Mouse (Mus musculus) regulatory T cell (primary cell): Measurements from ENCODE around the gene Spata2.

Experiments
- in situ Hi-C: fragments of 300-600 bp; cut with MboI, MseI; formaldehyde crosslinking; loops from one replicate; pipeline ENCODE4 v1.15.1; 2025; ENCODE audit warnings: high pct_unique_total_duplicates

Spata2 gene

DNA sequence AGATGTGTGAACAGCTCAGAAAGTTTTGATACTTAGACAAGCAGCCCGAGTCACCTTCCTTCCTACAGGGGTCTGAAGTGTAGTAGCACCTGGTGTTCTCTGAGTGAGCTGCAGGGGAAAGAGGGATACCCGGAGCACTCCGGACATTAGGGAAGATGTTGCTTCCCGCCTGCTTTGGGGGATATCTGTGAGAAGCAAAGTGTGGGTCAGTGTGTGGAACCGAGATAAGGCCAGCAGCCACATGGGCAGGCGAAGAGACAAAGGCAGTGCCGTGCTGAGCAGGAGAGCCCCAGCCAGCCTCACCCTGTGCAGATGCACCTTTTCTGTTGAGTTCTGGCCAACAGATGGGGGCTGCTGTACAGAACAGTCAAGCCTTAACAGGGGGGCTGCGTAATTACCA is 45.1 kb downstream of the Spata2 start:
- in situ Hi-C loops, result no loop called here

DNA sequence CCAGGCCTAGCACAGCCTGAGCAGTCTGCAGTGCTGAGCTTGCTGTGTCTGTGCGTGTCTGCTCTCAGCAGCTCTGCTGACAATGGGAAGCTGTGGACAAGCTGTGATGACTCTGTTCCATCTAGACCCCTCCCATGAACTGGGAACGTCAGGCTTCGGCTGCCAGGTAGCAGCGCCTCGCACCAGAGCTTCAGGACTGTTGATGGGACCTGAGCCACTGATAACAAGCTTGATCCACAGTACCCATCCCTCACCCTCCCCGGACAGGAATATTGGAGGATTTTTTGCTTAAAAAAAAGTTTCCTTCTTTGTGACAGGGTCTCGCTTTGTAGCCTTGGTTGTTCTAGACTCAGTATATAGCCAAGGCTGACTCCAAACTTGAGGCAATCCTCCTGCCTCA is 45.5 kb downstream of the Spata2 start:
- in situ Hi-C loops, result no loop called here

DNA sequence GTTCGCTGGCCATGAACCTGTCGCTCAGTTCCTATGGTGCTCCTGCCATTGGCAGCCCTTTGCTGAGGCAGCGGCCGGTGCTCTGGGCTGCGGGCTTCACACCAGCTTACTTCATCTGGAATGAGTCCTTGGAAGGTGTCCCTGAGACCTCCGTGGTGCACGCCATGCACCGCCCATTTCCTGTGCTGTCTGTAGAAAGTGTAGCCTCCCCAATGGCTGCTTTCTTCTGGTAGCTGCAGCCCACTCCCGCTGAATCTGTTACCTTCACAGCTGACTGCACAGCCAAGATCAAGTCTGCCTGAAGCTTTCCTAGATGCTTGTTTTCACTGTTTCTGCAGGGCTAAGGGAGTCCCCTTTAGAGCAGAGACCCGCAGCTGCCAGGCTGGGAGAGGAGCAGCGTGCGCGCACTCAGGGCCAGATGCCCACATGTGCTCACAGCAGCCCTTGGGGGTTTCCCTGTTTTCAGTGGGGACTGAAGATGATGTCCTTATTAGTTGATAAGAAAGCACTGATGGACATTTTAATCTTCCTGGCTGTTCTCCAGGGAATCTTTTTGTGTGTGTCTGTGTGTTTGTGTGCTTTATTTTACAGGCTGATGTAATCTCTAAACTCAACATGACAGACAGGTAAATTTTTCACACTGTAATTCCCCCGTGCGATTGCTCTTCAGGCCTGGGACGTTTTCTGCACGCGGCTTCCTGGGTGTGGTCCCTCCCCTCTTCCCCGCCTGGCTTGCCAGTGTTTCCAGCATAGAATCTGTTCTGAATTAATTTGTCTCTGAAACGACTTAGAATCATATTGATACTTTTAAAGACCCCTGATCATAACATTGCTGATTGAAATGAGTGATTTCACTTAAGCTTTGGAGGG is 46.5 kb downstream of the Spata2 start:
- in situ Hi-C loops, result no loop called here

DNA sequence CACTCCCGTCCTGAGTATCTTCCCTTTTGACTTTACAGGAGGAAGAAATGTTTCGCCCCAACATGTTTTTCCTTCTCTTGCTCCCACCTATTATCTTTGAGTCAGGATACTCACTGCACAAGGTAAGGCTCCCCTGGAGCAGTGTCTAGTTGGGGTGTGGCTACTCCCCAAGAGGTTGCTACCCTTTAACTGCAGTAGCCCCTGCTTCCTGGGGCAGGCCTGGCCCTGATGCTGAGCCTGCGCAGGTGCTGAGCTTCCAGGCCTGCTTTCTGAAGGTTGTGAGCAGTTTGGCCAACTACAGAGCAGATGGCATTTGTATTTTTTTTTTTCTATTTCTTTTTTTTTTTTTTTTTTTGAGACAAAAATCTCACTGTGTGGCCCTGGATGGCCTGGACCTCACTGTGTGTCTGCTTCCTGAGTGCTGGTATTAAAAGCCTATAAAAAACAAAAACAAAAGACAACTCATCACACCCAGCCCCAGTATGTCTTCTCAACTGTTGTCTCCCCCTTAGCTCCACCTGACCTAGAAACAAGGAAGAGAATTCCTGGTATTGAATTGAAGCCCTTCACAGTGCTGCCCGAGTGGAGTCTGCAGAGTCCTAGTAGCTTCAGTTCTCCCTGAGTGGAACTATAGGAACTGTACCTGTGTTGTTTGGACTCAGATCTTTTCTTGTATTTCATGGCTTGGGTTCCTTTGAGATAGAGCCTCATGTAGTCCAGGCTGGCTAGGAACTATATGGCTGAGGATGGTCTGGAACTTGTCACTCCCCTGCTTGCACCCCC is 49.1 kb downstream of the Spata2 start:
- in situ Hi-C loops, result no loop called here

DNA sequence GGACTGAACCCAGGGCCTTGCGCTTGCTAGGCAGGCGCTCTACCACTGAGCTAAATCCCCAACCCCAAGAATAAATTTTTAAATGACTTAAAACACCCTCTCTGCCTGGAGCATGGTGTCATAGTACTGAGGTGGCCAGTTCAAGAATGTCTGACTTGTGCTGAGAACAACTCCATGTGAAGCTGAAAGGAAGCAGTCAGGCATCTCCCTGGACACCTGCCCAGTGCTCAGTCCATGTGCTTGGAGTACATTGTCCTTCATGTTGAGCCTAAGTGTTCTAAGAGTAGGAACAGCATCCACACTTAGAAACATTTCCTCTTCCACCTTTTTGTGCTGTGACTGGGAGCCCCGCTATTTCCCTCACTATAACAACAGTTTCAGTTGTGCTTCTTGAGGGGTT is 53.3 kb downstream of the Spata2 start:
- in situ Hi-C loops, result no loop called here

DNA sequence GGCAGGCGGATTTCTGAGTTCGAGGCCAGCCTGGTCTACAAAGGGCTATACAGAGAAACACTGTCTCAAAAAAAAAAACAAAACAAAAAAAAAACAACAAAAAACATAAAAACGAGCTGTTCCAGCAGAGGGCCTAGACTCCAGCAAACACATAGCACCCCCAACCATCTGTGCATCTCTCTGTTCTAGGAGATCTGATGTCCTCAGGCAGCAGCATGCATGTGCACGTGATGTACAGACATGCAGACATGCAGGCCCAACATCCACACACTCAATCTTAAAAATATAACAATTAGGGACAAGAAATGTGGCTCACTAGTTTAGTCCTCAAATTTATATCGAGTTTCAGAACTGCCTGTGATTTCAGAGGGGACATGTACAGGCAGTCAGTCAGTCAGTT is 56.3 kb downstream of the Spata2 start:
- in situ Hi-C loops, result no loop called here

DNA sequence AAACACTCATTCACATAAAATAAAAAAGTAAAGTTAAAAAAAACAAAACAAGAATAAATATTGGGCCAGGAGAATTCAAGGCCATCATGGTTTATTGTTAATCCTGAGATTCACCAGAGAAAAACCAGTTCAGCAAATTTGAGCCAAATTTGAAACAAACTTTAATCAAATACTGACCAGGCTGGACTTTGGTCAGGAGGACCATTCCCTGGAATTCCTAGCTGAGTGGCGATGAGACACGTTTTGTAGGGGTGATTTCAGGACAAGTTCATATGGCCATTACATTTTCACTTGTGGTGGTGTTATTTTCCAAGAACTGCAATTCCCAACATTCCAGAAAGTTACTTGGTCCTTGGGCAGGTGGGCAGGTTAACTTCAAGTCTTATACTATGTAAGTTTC is 57.1 kb downstream of the Spata2 start:
- in situ Hi-C loops, result no loop called here

DNA sequence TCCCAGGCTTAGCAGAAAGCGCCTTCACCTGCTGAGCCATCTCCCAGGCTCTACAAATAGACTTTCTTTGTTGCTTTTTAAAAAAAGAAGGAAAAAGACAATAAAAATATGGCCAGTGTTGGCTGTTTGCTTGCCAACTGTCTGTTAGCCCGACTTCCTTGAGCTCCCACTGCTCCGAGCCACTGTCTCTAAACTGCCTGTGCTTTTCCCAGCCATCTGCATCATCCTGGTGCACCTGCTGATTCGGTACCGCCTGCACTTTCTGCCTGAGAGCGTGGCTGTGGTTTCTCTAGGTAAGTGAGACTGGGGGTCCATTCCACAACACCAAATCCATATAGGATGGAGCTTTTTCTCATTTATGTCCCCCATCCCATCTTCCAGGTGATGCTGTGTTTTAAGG is 58.1 kb downstream of the Spata2 start:
- in situ Hi-C loops, result no loop called here

DNA sequence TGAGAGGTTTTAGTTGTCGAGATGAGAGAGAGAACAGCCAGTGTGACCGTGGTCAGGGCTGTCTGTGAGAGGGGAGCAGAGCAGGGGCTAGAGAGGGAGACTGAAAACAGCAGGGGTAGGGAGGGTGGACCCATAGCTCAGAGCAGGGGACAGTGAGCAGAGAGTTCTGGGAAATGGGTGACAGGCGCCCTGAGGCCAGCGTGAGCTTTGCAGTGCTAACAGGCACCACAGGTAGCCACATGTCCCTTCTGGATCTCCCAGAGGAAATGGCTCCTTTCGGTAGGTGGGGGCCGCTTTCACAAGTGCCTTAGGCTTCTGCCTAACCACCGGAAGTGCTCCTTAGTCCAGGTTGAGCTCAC is 61.3 kb downstream of the Spata2 start:
- in situ Hi-C loops, result no loop called here
